Mouse (Mus musculus) activated CD4-positive, CD25-positive, alpha-beta regulatory T cell (primary cell): ENCODE data around the gene Mrgprh. TPM values are rescaled to one million over a fixed set of nuclear protein-coding genes. Genes with fewer than 3 reads are reported as not detected.

Experiments
- polyA plus RNA-seq, 2 experiments: library from polyadenylated mRNA; unstranded; fragments of 100-300 nt; shearing (Covaris generic); gene quantifications; one replicate each; pipeline ENCODE4 v1.2.1; 2017

The Mrgprh gene
- not detected for polyA plus RNA-seq

GRCm38 (mm10) chr17:12875734-12876133, at the start of gene Mrgprh:
TSS of gene Mrgprh (plus strand) at chr17:12876034.

GRCm38 (mm10) chr17:12868043-12868442, 7.8 kb upstream of the Mrgprh start, which contains the start of gene Mas1:
TSS of gene Mas1 (minus strand) at chr17:12868143.

GRCm38 (mm10) chr17:12909361-12910280, 33.8 kb downstream of the Mrgprh start, which contains the start of gene Pnldc1:
TSS of gene Pnldc1 (minus strand) at chr17:12910230.

GRCm38 (mm10) chr17:12915488-12915880, 39.6 kb downstream of the Mrgprh start, which contains the start of gene Tcp1:
TSS of gene Tcp1 (plus strand) at chr17:12915701.

GRCm38 (mm10) chr17:12915881-12916583, 40.2 kb downstream of the Mrgprh start, which contains the start of gene Mrpl18:
TSS of gene Mrpl18 (minus strand) at chr17:12916345.

Other genes starting within 250 kb of the Mrgprh start
- under 1 TPM; 0.08 to 0.26 TPM for gene Slc22a1, start 200.2 kb upstream of the Mrgprh start, polyA plus RNA-seq
- 10 to 100 TPM; 36.0 to 37.5 TPM for gene Igf2r, start 106.4 kb upstream of the Mrgprh start, polyA plus RNA-seq
- gene Mas1, start 7.9 kb upstream of the Mrgprh start, polyA plus RNA-seq = not detected
- gene Pnldc1, start 34.2 kb downstream of the Mrgprh start, polyA plus RNA-seq = under 1 TPM; 0.67 to 0.85 TPM
- gene Tcp1, start 39.7 kb downstream of the Mrgprh start, polyA plus RNA-seq = 100 to 1,000 TPM; 188 to 268 TPM
- gene Mrpl18, start 40.3 kb downstream of the Mrgprh start, polyA plus RNA-seq = 100 to 1,000 TPM; 145 to 152 TPM
- 1 to 10 TPM in 1 of 2 experiments, under 1 TPM in 1; 0.35 to 4.4 TPM for gene Acat3, start 64.6 kb downstream of the Mrgprh start, polyA plus RNA-seq
- 10 to 100 TPM; 33.7 to 49.3 TPM for gene Acat2, start 84.7 kb downstream of the Mrgprh start, polyA plus RNA-seq
- 10 to 100 TPM; 87.4 to 88.3 TPM for gene Wtap, start 118.1 kb downstream of the Mrgprh start, polyA plus RNA-seq
- gene Sod2, start 130.8 kb downstream of the Mrgprh start, polyA plus RNA-seq = 100 to 1,000 TPM; 107 to 120 TPM
- not detected for gene Gpr31b, start 176.3 kb downstream of the Mrgprh start, polyA plus RNA-seq
- gene Tcp10b, start 185.1 kb downstream of the Mrgprh start, polyA plus RNA-seq = under 1 TPM in 1 of 2 experiments, not detected in 1; 0.64 TPM